Mouse (Mus musculus): ENCODE measurements around the gene Sec24a.
"Not testable (repeated sequence)": the region's sequence is repeated elsewhere in the genome, so short reads cannot be mapped to it uniquely, and the experiment has no call there.

Gene Sec24a

DNA sequence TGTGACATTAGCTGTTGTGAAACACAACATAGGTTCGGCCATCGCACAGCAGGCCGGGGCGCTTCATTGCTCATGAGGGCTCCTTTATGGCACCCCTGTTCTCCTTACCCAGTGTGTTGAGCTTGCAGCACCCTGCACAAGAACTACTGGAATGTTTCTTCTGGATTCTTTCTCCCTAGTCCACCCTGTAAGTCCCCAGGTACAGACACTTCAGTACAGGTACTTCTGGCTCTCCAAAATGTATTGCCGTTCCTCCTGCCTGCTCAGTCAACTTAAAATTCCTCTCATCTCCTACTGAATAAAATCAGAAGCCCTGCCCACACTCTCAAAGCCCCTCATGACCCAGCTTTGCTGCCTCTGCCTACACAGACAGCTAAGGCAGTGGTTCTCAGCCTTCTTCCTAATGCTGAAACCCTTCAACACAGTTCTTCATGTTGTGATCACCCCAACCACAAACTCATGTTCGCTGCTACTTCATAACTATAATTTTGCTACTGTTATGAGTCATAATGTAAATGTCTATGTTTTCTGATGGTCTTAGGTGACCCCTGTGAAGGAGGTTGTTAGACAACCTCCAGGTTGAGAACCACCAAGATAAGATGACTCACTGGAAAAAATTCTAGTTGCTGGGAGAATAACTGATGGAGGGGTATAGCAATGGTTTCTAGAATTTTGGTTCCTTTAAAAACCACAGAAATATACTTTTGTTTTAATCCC, 3.3 kb downstream of the Sec24a start:
- DNase-seq (ENCODE audit: inconsistent ontology term): no peak

DNA sequence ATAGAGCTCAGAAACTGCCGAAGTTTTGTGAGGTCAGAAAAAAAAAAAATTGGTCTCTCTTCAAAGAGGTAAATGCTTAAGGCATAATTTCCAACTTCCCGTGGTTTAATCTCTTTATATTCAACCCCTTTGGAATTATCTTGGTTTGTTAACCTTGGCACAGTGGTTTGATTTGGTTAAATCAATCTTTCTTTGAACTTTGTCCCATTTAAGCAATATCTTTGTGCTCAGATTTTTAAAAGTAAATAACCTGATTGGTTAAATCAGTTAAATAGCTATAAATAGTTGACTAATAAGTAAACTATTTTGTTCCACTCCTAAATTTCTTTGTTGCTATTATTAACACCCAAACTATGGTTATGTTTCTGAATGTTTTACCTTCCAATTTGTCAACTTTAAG, 4.2 kb downstream of the Sec24a start:
- no peak for DNase-seq (ENCODE audit: inconsistent ontology term)

DNA sequence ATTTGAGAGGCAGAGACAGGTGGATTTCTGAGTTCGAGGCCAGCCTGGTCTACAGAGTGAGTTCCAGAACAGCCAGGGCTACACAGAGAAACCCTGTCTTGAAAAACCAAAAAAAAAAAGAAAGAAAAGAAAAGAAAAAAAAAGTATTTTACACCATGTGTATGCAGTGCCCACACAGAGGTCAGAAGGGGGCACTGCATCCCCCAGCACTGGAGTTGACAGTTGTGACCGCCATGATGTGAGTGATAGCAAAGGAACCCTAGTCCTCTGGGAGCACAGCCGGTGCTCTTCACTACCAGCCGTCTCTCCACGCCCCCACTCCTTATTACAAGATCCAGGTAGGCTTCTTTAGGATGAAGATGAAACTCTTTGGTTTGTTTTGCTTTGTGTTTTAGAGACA, 5.2 kb downstream of the Sec24a start:
- not testable (repeated sequence) for DNase-seq (ENCODE audit: inconsistent ontology term)

DNA sequence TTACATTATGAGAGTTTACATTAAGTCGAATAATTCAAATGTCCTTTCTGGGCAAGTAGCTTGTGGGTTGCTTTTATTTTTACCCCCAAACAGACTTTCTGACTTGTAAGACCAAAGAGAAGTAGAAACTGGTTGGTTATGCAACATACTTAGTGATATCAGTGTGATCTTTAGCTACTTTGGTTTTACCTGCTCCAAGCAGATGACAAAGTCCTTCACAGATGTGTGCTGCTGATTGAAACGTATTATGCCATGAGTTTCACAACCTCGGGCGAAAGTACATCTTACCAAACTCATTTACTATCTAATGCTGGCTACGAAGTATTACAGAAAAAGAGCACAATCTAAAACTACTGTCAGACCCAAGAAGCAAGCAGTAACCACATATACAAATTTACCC, 5.8 kb downstream of the Sec24a start:
- no peak for DNase-seq (ENCODE audit: inconsistent ontology term)

DNA sequence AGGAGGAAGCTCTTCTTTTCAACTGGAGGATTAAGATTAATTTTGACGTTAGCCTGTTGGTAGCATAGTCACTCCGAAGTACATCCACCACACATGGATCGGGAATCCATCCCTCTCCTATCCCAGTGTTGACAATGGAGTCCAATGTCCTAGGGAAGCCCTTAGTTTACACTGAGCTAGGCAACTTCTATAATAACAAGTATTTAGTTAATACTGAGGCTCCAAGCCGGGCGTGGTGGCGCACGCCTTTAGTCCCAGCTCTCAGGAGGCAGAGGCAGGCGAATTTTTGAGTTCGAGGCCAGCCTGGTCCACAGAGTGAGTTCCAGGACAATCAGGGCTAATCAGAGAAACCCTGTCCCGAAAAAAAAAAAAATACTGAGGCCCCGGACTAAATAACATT, 6.4 kb downstream of the Sec24a start:
- DNase-seq (ENCODE audit: inconsistent ontology term): no peak

DNA sequence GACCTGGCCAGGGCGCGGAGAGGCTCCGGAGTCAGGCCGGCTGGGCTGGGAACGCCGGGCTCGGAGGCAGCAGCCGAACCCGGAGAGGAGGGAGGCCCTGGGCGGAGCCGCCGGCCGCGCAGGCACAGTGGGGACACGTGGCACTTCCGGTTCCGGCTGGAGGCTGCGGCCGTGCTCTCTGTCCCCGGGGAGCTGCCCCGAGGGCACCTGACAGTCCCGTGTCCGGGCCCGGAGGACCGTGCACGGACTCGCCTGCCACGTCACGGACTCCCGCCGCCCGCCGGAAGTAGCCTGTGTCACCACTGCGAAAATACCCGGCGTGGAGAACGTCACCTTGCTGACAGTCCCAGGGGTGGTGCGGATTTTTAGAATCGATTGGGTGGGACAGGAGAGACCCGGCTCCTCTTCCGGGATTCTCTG, 7.1 kb downstream of the Sec24a start:
- DNase-seq (ENCODE audit: inconsistent ontology term): peak; percentile 96

DNA sequence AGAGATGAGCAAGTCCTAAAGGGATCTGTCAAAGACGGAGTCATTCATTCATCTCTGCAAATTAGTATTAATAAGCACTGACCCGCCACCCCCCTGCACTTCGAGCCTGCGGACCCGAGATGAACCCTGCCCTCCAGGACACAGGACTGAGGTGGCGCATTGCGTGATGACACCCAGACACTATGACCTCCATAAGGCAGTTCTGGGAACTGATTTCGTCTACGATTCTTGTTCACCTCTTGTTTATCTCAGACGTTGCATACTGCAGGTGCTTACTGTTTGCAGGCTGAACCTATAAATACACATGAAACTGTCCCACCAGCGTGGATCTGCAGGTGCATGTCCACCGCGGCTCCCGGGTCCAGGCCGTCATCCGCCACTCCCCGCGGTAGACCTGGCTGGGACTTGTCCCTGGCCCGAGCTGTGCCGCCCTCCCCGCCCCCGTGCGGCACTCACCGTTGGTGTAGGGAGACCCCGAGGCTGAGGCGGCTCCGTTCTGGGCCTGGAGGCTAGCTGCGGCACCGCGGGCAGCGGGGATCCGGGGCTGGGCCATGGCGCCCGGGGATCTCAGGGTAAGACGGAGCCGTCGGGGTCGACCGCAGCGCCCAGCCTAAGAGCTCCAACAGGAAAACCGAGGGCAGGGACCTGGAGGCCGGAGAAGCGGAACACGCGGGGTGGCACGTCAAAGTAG, 7.7 kb downstream of the Sec24a start:
- DNase-seq (ENCODE audit: inconsistent ontology term): peak; percentile 30

DNA sequence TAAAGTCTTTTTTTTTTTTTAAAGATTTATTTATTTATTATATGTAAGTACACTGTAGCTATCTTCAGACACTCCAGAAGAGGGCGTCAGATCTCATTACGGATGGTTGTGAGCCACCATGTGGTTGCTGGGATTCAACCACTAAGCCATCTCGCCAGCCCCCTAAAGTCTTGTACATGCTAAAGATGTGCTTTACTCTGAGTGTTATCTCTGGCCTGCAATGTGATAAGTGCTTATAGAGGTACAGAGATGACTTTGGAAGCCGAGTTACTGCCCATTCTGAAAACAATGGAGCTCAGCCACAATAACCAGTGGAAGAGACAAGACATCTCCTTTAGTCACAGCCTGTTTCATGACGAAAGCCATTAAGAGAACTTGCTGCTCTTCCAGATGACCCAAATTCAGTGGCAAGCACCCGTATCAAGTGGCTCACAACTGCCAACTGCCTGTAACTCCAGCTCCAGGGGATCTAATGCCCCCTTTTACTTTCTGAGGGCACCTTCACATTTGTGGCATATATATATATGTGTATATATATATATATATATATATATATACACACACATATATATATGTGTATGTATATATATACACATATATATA, 11.7 kb downstream of the Sec24a start:
- not testable (repeated sequence) for DNase-seq (ENCODE audit: inconsistent ontology term)

DNA sequence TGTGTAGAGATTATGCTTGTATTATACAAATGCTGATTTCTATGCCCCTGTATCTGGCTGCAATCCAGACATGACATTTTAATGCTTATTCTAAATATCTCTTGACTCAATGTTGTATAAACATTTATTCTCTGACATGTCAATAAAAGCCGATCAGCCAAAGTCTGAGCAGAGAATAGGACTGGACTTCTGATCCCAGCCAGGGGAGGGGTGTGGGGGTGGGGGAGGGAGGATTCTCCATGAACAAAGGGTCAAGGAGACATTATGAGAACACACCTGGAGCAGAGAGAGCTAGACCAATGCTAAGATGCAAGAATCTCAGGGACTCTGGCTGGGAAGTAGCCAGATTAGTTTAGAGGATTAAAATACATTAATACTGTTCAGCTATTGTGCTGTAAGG, 17.3 kb downstream of the Sec24a start:
- no peak for DNase-seq (ENCODE audit: inconsistent ontology term)

DNA sequence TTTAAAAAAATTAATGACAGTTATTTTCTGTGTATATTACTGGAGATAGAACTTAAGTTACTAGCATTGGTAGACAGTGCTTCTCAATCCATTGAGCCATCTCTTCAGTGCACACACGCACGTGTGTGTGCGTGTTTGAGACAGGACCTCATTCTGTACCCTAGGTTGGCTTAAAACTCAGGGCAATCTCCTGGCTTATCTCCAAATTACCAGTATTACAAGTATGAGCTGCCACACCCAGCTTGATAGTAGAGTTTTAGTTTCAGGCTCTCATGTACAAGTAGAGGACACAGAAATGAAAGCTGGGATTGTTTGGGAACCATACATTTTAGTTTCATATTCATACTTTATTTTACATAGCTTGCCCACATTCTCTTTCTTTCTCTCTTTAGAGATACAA, 22.7 kb downstream of the Sec24a start:
- DNase-seq (ENCODE audit: inconsistent ontology term): no peak

DNA sequence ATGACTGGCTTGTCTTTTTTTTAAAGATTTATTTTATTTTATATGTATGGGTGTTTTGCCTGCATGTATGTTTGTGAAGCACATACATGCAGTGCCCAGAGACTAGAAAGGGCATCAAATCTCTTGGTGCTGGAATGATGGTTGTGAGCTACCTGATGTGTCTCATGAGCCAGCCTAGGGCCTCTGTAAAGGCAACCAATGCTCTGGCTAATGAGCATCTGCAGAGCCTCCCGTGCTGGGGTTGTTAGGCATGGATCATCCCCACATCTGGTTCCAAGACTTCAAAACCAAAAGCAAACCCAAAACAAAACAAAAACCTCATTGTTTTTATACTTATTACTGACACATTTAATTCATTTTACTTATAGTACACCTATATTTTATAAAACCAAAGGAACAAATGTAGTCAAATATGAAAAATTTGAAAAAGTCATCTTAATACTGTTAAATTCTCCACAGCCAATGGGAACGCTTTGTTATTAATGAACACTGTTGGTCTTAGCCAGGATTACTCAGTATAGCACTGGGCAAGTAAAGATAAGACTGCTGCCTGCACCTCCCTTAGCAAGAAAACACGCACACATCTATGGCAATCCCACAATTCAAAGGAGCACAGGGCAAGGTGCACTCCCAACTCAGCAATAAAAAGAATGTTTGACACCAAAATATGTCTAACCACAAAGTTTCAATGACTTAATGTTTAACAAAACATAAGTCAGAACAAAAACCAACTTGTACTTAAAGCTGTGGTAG, 24.6 kb downstream of the Sec24a start:
- DNase-seq (ENCODE audit: inconsistent ontology term): no peak

DNA sequence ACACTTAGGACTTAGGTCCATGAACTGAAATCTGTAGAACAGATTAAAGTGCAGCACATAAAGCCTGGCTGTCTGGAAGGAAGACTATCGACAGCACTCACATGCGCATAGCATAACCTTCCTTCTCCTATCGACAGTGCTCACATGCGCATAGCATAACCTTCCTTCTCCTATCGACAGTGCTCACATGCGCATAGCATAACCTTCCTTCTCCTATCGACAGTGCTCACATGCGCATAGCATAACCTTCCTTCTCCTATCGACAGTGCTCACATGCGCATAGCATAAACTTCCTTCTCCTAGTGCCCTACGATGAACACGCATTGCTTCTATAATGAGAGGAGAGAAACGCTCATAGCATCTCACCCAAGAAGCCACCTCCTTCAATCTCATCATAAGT, 29.2 kb downstream of the Sec24a start:
- not testable (repeated sequence) for DNase-seq (ENCODE audit: inconsistent ontology term)

DNA sequence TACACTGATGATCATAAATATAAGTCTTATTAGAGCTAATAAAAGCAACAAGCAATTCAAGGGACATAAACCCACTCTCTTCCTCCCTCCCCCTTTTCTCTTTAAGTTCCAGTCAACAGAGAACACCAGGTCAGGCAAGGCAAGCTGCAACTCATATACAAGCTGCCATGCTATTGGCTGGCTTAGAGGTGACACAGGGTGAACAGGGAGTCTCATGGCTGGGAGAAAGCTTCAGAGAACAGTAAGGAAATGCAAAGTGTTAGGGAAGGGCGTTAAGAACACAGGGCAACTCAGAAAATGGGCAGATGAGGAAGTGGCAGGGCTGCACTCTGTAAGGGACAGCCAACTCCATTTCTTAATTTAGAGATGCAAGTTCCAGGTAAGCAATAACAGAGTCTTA, 30.6 kb downstream of the Sec24a start:
- no peak for DNase-seq (ENCODE audit: inconsistent ontology term)

DNA sequence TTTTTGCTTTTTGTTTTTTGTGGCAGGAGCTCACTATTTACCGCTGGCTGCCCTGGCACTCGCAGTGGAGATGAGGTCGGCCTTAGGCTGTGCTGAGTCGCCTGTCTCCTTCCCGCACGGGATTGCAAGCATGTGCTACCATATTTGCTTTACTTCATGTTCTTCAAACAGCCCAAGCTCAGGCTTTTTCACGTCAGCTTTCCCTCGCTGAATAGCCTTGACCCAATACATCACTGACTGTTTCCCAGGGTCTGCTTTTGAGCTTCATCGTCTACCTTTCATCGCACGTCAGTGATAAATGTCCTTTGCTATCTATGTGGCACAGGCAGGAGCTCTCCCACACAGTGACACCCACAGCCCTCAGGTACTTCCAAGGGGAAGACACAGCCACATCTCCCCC, 42.4 kb downstream of the Sec24a start:
- no peak for DNase-seq (ENCODE audit: inconsistent ontology term)

DNA sequence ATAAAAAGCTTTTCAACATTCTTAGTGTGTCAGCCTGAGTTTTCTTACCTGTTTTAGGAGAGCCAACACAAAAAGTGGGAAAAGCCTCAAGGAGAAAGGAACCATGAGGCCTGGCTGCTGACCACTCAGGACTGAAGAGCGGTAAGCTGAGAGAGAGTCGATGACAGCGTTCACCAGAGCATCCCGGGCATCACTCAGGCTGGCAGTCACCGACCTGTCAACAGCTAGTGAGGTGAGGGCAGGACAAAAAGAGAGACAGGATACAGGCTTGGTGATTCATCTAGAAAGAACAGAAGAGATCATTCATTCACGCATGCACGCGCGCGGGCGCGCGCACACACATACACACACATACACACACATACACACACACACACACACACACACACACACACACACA, 56.4 kb downstream of the Sec24a start:
- DNase-seq (ENCODE audit: inconsistent ontology term): no peak

DNA sequence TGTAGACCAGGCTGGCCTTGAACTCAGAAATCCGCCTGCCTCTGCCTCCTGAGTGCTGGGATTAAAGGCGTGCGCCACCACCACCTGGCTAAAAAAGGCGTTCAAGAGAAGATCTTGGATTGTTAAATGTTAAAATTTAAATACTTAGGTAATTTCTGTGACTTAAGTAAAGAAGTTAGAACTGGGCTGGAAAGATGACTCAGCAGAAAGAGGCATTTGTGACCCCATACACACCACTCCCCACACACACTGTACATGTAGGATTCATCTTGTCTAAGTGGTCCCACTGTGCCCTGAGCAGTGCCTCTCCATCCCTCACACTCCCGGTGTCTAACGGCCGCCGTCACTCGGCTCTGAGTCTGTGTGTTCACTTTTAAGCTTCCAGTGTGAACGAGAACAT, 57.0 kb downstream of the Sec24a start:
- no peak for DNase-seq (ENCODE audit: inconsistent ontology term)

DNA sequence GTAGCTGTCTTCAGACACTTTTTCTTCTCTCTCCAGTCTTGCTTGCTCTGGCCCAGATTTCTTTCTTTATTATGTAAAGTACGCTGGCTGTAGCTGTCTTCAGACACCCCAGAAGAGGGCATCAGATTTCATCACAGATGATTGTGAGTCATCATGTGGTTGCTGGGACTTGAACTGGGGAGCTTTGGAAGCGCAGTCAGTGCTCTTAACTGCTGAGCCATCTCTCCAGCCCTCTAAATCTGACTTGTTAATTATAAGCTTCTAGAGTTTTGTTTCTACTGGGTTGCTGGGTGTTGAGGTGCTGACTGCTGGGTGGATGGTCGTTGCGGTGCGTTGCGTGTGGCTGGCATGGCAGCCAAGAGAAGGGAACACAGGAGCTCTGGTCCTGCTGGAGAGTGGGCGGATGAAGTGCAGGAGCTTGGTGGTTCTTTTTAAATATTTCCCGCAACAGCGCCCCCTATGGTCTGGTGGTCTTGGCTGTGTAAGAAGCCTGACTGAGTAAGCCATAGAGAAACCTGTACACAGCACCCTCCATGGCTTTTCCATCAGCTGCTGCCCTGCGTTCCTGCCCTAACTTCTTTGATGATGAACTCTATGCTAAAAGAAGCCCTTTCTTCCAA, 59.9 kb downstream of the Sec24a start:
- DNase-seq (ENCODE audit: inconsistent ontology term): peak; percentile 6

DNA sequence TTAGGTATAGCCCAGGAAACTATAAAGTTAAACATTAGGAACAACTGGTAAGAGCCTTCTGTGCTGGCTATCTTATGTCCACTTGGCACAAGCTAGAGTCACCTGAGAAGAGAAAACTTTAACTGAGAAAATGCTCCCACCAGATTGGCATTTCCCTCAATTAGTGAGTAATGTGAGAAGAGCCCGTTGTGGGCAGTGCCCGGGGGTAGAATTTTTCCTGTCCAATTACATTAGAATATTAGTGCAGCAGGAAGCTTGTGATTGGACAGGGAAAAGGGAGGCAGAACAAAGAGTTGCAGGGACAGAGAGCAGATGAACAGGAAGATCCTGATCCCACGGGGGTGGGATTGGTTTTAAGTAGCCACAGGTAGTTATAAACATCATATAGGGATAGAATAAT, 60.6 kb downstream of the Sec24a start:
- DNase-seq (ENCODE audit: inconsistent ontology term): peak; percentile 64

DNA sequence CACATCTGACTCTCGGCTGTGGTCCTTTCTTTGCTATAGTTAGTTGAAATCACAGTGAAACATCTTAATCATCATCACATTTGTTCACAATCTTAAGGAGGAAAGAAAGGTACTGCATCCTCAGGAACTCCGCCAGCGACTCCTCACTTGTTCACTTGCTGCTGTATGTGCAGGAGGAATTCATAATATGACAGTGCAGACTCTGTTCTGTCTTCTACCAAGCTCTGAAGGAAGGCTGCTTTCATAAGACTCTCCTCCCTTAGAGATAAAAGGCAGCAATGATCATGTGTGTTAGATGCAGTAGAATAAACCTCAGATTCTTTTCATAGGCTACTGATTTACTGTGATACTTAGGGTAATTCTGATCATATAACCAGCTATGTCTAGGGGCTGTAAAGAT, 68.5 kb downstream of the Sec24a start:
- no peak for DNase-seq (ENCODE audit: inconsistent ontology term)

DNA sequence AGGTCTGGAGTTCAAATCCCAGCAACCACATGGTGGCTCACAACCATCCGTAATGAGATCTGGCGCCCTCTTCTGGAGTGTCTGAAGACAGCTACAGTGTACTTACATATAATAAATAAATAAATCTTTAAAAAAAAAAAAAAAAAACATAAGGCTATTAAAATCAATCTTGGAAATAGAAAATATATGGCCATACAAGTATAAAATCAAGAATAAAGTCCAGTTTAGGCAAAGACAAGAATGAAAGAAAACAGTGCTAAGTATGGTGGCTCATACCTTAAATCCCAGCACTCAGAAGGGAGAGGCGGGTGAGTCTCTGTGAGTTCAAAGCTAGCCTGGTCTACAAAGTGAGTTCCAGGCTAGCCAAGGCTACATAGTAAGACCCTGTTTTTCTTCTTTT, 72.8 kb downstream of the Sec24a start:
- not testable (repeated sequence) for DNase-seq (ENCODE audit: inconsistent ontology term)

DNA sequence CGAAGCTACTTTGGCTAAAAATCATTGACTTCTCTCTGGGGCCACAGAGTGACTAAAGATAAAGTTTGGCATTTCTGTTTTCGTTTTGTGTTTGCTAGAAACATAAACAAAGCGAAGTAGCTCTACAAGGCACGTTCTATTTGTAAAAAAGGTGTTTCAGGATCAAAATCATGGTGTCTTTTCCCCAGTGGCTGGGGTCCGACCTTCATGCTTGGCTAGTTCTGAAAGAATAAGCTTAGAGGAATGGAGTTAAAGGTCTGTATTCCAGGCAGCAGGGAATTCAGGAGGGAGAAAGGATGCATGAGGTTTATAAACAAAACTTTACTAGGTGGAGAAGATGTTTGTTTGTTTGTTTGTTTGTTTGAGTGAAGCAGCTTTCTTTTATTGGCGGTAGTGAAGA, 74.1 kb downstream of the Sec24a start:
- no peak for DNase-seq (ENCODE audit: inconsistent ontology term)

All from Muller cell, postnatal 12 days (primary cell).